Mouse (Mus musculus) hindbrain, embryonic 10.5 days (tissue): ENCODE measurements at regions not wholly inside any gene's neighbourhood (a gene's known extent, or its start where the extent isn't known, plus 50 kb on each side); places are given as distances from the start of the nearest gene placed in this dataset.
A peak's percentile ranks its signal among the peaks of the same experiment; 100 is the strongest.
"Not testable (repeated sequence)": the region's sequence is repeated elsewhere in the genome, so short reads cannot be mapped to it uniquely, and the experiment has no call there.

Experiments used
- DNase-seq: peaks from one replicate; pipeline ENCODE4 v3.0.0-alpha.2; 2017; ENCODE audit warnings: low spot score
- H3K27ac ChIP-seq: fragments of 300-500 bp; sonication (generic); 2 replicates; pipeline ENCODE4 v1.5.1; 2016; ENCODE audit warnings: mild to moderate bottlenecking, moderate library complexity
- H3K27me3 ChIP-seq: fragments of 300-500 bp; sonication (generic); 2 replicates; pipeline ENCODE4 v1.6.1; 2016; ENCODE audit warnings: mild to moderate bottlenecking; ENCODE audit not compliant: poor library complexity, insufficient read depth, severe bottlenecking
- H3K36me3 ChIP-seq: fragments of 300-500 bp; sonication (generic); 2 replicates; pipeline ENCODE4 v1.6.1; 2016; ENCODE audit warnings: mild to moderate bottlenecking, moderate library complexity
- H3K4me1 ChIP-seq: fragments of 300-500 bp; sonication (generic); replicated peaks from 2 replicates; pipeline ENCODE4 v1.6.1; 2016; ENCODE audit warnings: mild to moderate bottlenecking
- H3K4me3 ChIP-seq: fragments of 300-500 bp; sonication (generic); 2 replicates; pipeline ENCODE4 v1.5.1; 2016; ENCODE audit warnings: mild to moderate bottlenecking, moderate library complexity
- H3K9me3 ChIP-seq: fragments of 300-500 bp; sonication (generic); 2 replicates; pipeline ENCODE4 v1.6.1; 2016; ENCODE audit warnings: mild to moderate bottlenecking, moderate library complexity
- WGBS: fragments of 180-500 bp; shearing (Covaris S2); methylation state at CpG from one replicate; pipeline ENCODE4 v1.1.7; 2016; 5-methylcytosine and 5-hydroxymethylcytosine counted together

DNA sequence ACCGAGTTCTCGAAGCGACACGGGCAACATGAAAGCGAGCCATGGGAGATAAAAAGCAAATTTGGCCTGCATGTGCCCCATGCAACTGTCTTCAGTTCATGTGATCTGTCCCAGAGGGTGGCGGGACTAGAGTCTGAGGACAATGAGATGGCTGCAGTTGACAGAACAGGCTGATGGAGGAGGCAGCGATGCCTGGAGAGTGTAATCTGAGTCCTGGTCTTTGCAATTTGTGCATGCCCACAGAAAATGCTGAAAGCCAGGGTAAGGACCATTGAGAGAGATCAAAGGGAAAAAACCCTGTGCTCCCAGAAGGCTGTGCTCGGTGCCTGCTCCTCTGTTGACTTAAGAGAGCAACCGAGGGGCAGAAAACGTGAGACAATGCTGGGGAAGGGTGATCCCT is 624.8 kb upstream of the BB014433 start:
- H3K36me3 ChIP-seq: no peaks in the 10 kb centered on the region
- H3K27me3 ChIP-seq: no peaks in the 10 kb centered on the region
- peak; percentile 14 for DNase-seq
- H3K4me1 ChIP-seq: peaks cover 6% of the 10 kb centered on the region; the same call in 1 of the 2 replicates
- H3K9me3 ChIP-seq: no peaks in the 10 kb centered on the region
- WGBS: 39% methylated on average over 10 of the region's 10 CpGs
- 0 out of 2 replicates have a peak overlapping the region, but pooled peaks have one; percentile 23 for H3K27ac ChIP-seq
- no peak overlapping the region for H3K4me3 ChIP-seq

DNA sequence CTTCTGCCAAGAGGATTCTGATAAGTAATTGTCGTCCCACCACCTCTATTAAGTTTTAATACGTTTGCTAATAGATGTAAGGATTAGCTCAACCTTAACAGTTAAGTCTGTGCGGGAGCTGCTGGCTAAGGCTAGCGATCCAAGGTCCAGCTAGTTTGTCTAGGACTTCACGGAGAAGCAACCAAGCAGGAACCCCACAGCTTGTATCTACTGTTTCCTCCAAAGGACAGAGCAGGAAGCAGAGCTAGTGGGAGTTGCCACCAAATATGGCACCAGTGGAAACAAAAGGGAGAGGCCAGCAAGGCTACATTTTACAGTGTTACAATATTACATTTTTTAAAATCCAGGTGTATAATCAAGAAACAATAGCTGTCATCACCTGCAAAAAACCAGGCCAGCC is 624.4 kb upstream of the BB014433 start:
- no peaks in the 10 kb centered on the region for H3K36me3 ChIP-seq
- no peaks in the 10 kb centered on the region for H3K9me3 ChIP-seq
- DNase-seq: no peak
- H3K4me3 ChIP-seq: no peak overlapping the region
- H3K27me3 ChIP-seq: no peaks in the 10 kb centered on the region
- 77% methylated on average over 5 of the region's 5 CpGs for WGBS
- peaks cover 6% of the 10 kb centered on the region; the same call in 1 of the 2 replicates for H3K4me1 ChIP-seq
- 0 out of 2 replicates have a peak overlapping the region, but pooled peaks have one; percentile 23 for H3K27ac ChIP-seq

- H3K4me3 ChIP-seq: no peak overlapping the region
- no peak overlapping the region for H3K27ac ChIP-seq
- H3K4me1 ChIP-seq: peaks cover 6% of the 10 kb centered on the region; the same call in 1 of the 2 replicates
- 82% methylated on average over 3 of the region's 3 CpGs for WGBS
- no peaks in the 10 kb centered on the region for H3K36me3 ChIP-seq
- H3K27me3 ChIP-seq: no peaks in the 10 kb centered on the region
- no peaks in the 10 kb centered on the region for H3K9me3 ChIP-seq
- no peak for DNase-seq
Observed at GRCm38 (mm10) chr8:15669515-15669914, 623.6 kb upstream of the BB014433 start.

DNA sequence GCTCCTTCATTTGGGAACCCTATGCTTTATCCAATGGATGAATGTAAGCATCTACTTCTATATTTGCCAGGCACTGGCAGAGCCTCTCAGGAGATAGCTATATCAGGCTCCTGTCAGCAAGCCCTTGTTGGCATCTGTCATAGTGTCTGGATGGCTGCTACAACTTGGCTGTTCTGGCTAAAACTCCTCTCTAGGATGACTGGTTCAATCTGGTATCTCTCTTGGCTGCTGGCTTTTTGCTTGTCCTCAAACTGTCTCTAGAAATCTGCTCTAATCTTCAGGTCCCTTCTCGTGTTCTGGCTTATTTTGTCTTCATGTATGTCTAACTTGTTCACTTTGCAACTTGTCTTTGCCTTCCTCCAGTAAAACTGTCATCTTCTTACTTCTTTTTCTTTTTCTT is 614.7 kb upstream of the BB014433 start:
- Histone ChIP-seq H3K9me3 (no peaks in the 10 kb centered on the region), H3K4me1 (no peaks in the 10 kb centered on the region), H3K27me3 (no peaks in the 10 kb centered on the region), H3K36me3 (no peaks in the 10 kb centered on the region), H3K27ac (no peak overlapping the region), H3K4me3 (no peak overlapping the region)
- no peak for DNase-seq
- 84% methylated on average over 1 of the region's 1 CpGs for WGBS

- 91% methylated on average over 4 of the region's 4 CpGs for WGBS
- DNase-seq: no peak
Observed at GRCm38 (mm10) chr8:15634769-15635366, 589.0 kb upstream of the BB014433 start.

DNA sequence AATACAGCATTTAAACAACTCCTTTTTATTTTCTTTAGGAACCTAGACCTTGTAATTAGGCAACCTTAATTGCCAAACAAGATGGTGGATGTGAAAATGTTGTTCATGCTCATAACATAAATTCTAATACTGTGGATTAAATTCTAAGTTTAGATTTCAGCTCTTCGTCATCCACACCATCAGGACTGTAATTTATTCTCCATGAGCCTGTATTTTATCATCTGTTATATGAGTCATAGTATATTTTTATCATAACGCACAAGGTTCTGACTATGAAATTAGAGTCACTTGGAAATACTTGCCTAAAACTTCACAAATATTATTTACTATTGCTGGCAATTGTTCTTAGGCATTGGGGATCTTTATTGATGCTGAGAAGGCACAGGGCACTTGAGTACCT is 582.7 kb upstream of the BB014433 start:
- 93% methylated on average over 2 of the region's 2 CpGs for WGBS
- no peak for DNase-seq
- H3K4me3 ChIP-seq: no peak overlapping the region
- H3K27me3 ChIP-seq: no peaks in the 10 kb centered on the region
- no peak overlapping the region for H3K27ac ChIP-seq
- no peaks in the 10 kb centered on the region for H3K36me3 ChIP-seq
- H3K4me1 ChIP-seq: no peaks in the 10 kb centered on the region
- H3K9me3 ChIP-seq: peaks cover 5% of the 10 kb centered on the region; the same call in 1 of the 2 replicates

More at GRCm38 (mm10) chr8:15634769-15635366, 589.0 kb upstream of the BB014433 start:
- Histone ChIP-seq H3K36me3 (no peaks in the 10 kb centered on the region), H3K27ac (no peak overlapping the region), H3K4me1 (no peaks in the 10 kb centered on the region), H3K27me3 (no peaks in the 10 kb centered on the region), H3K4me3 (no peak overlapping the region), H3K9me3 (peaks cover 7% of the 10 kb centered on the region; the same call in 1 of the 2 replicates)

DNA sequence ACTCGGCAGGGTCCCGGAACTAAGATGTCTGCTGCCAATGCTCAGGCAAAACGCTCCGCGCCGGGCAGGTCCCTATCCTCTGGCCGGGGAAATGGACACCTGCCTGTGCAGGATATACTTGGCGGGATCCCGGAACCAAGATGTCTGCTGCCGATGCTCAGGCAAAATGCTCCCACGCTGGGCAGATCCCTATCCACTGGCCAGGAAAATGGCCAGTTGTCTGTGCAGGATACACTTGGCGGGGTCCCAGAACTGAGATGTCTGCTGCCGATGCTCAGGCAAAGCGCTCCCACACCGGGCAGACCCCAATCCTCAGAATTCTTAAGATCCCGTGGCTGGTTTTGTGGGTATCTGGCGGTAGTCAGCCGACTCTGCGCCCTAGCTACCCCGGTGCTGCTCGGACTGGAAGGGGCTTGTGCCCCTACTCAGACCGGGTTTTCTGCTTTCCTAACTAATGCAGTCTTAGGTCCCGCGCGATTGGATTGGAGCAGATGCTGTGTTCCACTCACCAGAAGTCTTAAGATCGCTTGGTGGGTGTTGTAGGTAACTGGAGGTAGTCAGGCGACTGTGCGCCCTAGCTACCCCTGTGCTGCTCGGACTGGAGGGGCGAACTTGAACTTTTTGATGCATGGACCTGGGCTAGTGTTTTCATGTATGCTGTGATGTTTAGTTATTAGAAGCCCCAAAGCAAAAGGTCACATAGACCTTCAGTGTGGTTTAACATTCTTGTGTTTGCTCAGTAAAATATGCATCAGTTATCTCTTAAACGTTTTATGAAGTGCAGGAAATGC is 577.9 kb upstream of the BB014433 start:
- not testable (repeated sequence) for H3K36me3 ChIP-seq, H3K27ac ChIP-seq, DNase-seq, H3K4me3 ChIP-seq, H3K4me1 ChIP-seq, H3K9me3 ChIP-seq, H3K27me3 ChIP-seq
- WGBS: 90% methylated on average over 31 of the region's 31 CpGs

- no peak for DNase-seq
- Histone ChIP-seq H3K36me3 (no peaks in the 10 kb centered on the region), H3K27me3 (no peaks in the 10 kb centered on the region), H3K27ac (no peak overlapping the region), H3K9me3 (no peaks in the 10 kb centered on the region), H3K4me3 (no peak overlapping the region), H3K4me1 (no peaks in the 10 kb centered on the region)
- WGBS: 67% methylated on average over 8 of the region's 8 CpGs
Observed at GRCm38 (mm10) chr8:15610217-15610616, 564.3 kb upstream of the BB014433 start.

- Histone ChIP-seq H3K27ac (no peak overlapping the region), H3K36me3 (no peaks in the 10 kb centered on the region), H3K4me1 (no peaks in the 10 kb centered on the region), H3K27me3 (no peaks in the 10 kb centered on the region), H3K9me3 (no peaks in the 10 kb centered on the region), H3K4me3 (no peak overlapping the region)
- no peak for DNase-seq
- 54% methylated on average over 7 of the region's 7 CpGs for WGBS
Observed at GRCm38 (mm10) chr8:15607598-15608215, 561.8 kb upstream of the BB014433 start.

GRCm38 (mm10) chr8:15601531-15601930 is 555.7 kb upstream of the BB014433 start:
- no peak overlapping the region for H3K4me3 ChIP-seq
- DNase-seq: no peak
- no peaks in the 10 kb centered on the region for H3K4me1 ChIP-seq
- H3K27ac ChIP-seq: no peak overlapping the region
- no peaks in the 10 kb centered on the region for H3K27me3 ChIP-seq
- no peaks in the 10 kb centered on the region for H3K36me3 ChIP-seq
- WGBS: 74% methylated on average over 4 of the region's 4 CpGs
- H3K9me3 ChIP-seq: no peaks in the 10 kb centered on the region

- H3K9me3 ChIP-seq: no peaks in the 10 kb centered on the region
- H3K27ac ChIP-seq: no peak overlapping the region
- H3K4me1 ChIP-seq: peaks cover 13% of the 10 kb centered on the region; the same call in 1 of the 2 replicates
- no peak overlapping the region for H3K4me3 ChIP-seq
- no peaks in the 10 kb centered on the region for H3K36me3 ChIP-seq
- H3K27me3 ChIP-seq: no peaks in the 10 kb centered on the region
- 87% methylated on average over 6 of the region's 6 CpGs for WGBS
- DNase-seq: no peak
Observed at GRCm38 (mm10) chr8:15593106-15593505, 547.2 kb upstream of the BB014433 start.

GRCm38 (mm10) chr8:15583782-15584181 is 537.9 kb upstream of the BB014433 start:
- Histone ChIP-seq H3K27me3 (no peaks in the 10 kb centered on the region), H3K4me1 (no peaks in the 10 kb centered on the region), H3K9me3 (no peaks in the 10 kb centered on the region), H3K27ac (no peak overlapping the region), H3K36me3 (no peaks in the 10 kb centered on the region), H3K4me3 (no peak overlapping the region)
- 62% methylated on average over 5 of the region's 5 CpGs for WGBS
- no peak for DNase-seq

- no peak overlapping the region for H3K27ac ChIP-seq
- WGBS: 90% methylated on average over 5 of the region's 5 CpGs
- H3K36me3 ChIP-seq: no peaks in the 10 kb centered on the region
- no peaks in the 10 kb centered on the region for H3K27me3 ChIP-seq
- no peak overlapping the region for H3K4me3 ChIP-seq
- no peaks in the 10 kb centered on the region for H3K9me3 ChIP-seq
- no peaks in the 10 kb centered on the region for H3K4me1 ChIP-seq
- no peak for DNase-seq
Observed at GRCm38 (mm10) chr8:15570091-15570490, 524.2 kb upstream of the BB014433 start.
